Mouse (Mus musculus): ENCODE data around the gene Rgs21. TPM values are rescaled to one million over a fixed set of nuclear protein-coding genes. Genes with fewer than 3 reads are reported as not detected.

Rgs21 gene
- polyA plus RNA-seq, 1 experiment from 2014 or later: not detected

Other genes starting within 250 kb of the Rgs21 start
- gene Rgs18, start 207.8 kb upstream of the Rgs21 start, polyA plus RNA-seq (2014; fragmentation: Nextera tagmentation; extraction: Ambion mirVana): 2.5 and 2.7 TPM in 2 replicates

All from heart, embryonic 11.5 days (tissue).